Mouse (Mus musculus): ENCODE measurements around the gene Hmgn2. TPM values are rescaled to one million over a fixed set of nuclear protein-coding genes. Genes with fewer than 3 reads are reported as not detected.
A peak's percentile ranks its signal among the peaks of the same experiment; 100 is the strongest.

Gene Hmgn2
- 3,014 and 3,091 TPM in 2 replicates for polyA plus RNA-seq (2016; fragmentation: Nextera tagmentation; extraction: Ambion mirVana)

DNA sequence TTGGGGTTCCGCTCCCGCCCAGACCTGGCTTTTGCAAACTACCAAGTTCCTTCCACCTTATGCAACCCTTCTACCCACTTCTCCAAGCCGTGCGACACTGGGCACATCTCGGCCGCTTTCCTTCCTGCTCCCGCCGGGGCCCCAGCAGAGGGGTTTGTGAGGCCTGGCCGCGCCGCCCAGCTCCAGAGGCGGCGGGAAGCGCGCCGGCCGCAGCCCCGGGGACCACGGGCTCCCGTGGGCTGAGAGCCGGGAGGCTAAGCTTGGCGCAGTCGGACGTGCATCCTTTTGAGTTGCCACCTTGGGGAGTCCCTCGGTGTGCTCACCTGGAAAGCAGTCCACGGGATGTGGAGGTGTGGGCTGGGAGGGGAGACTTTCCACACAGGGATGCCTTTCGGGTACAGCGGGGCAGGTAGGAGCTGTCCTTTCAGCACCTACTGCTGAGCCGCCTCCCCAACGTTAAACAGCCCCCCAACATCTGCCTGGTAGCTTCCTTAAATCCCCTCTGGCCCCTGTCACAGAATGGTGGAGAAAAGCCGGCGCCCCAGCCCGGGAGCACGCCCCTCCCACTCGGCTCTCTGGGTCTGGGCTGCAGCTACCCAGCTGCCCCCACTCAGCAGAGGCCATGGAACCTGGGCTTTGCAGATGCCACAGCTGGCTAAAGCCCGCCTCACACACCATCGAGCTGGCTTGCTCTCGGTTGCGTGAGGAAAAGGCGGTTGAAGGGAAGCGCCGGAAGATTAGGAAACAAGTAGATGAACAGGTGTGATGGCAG is at the start of gene Hmgn2:
TSS of gene Hmgn2 (minus strand) at position 501 of the 772 bp plus-strand sequence.
- H3K27ac ChIP-seq: peak within 1 kb of the TSS; percentile 100
- WGBS: under 1% methylated on average over 42 of the region's 42 CpGs
- H3K4me3 ChIP-seq: peak within 1 kb of the TSS; percentile 85
- H3K27me3 ChIP-seq (ENCODE audit: insufficient read depth, poor library complexity, severe bottlenecking): no peaks in the 10 kb centered on the region
- H3K36me3 ChIP-seq: peaks cover 62% of the 10 kb centered on the region
- peaks cover 59% of the 10 kb centered on the region for H3K4me1 ChIP-seq (replicated peaks)
- DNase-seq (ENCODE audit: low spot score): peak; percentile 70
- no peaks in the 10 kb centered on the region for H3K9me3 ChIP-seq

DNA sequence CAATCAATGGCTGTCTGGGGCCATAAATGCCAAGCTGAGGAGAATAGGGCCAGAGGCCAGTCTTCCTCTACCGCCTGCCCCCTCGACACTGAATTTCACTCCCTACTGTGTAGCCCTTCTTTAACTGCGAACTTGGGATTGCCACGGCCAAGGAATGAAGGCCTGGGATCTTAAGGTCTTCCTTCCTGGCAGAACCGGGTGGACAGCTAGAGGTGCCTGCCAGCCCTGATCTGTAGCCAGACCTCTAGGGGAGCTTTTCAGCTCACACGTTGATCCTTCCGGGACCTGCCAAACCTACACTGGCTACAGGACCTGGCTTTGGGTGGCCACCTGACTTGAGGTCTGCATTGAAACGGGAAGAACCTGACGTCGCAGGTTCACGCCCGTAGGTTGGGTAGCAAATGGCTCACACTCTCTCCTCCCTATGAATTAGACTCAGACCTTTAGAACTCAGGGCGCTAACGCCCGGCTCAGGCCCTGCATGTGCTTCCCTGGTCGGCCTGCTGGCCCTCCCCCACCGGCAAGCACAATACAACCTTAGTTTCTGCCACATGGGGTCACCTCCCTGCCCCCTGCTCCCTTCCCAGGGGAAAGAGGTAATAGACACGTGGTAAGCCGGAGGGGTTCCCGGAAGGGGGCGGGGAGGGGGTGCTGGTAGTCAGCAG is 48.9 kb upstream of the Hmgn2 start:
- H3K4me1 ChIP-seq (replicated peaks): peaks cover 81% of the 10 kb centered on the region

DNA sequence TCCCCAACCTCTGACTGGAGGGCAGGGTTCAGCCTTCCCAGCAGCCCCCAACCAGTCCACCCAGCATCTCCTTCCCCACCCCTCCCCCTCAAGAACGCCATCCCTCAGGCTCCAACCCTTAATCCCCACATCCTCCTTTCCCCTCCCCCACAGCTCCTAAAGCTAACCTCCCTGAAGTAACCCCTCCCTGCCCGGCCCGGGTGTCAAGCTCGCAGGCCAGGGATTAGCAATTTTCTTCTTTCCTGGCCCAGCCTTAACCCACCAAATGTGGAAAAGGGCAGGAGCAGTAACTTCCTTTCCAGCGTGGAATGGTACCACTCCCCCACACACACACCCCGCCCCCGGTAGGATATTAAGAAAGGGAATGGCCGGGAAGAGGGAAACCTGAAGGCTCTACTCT is 48.3 kb upstream of the Hmgn2 start:
- no peaks in the 10 kb centered on the region for H3K27me3 ChIP-seq (ENCODE audit: insufficient read depth, poor library complexity, severe bottlenecking)
- WGBS: under 1% methylated on average over 8 of the region's 8 CpGs
- H3K36me3 ChIP-seq: peaks cover 12% of the 10 kb centered on the region; the same call in 1 of the 2 replicates
- DNase-seq (ENCODE audit: low spot score): peak; percentile 68
- peak overlapping the region; percentile 87 for H3K4me3 ChIP-seq
- no peaks in the 10 kb centered on the region for H3K9me3 ChIP-seq
- H3K4me1 ChIP-seq (replicated peaks): peaks cover 87% of the 10 kb centered on the region
- H3K27ac ChIP-seq: peak overlapping the region; percentile 94

More for the DNA sequence above, 48.9 kb upstream of the Hmgn2 start:
- Histone ChIP-seq H3K27ac (peak overlapping the region; percentile 94), H3K36me3 (peaks cover 12% of the 10 kb centered on the region; the same call in 1 of the 2 replicates), H3K9me3 (no peaks in the 10 kb centered on the region), H3K4me3 (peak overlapping the region; percentile 87), H3K27me3 (ENCODE audit: insufficient read depth, poor library complexity, severe bottlenecking) (no peaks in the 10 kb centered on the region)
- DNase-seq (ENCODE audit: low spot score): peak; percentile 69
- under 1% methylated on average over 21 of the region's 21 CpGs for WGBS

DNA sequence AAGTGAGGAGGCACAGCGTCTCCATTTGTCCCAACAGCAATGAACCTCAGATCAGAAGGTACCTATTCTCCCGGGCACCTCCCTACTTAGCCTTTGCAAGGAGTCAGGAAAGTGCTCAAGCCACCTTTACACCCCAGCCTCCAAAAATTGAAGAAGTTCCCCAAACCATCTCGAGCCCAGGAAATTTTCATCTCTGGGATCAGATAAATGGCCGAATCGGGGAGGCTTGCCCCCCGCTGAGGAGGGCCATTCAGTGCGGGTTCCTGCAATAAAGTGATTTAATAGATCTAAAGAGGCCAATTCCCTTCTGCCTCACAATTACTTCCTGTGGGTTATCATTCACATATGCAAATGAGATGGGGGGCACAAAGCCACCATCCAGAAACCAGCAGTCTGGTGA is 47.8 kb upstream of the Hmgn2 start:
- WGBS: 2% methylated on average over 7 of the region's 7 CpGs
- Histone ChIP-seq H3K9me3 (no peaks in the 10 kb centered on the region), H3K36me3 (peaks cover 12% of the 10 kb centered on the region; the same call in 1 of the 2 replicates), H3K4me3 (peak overlapping the region; percentile 87), H3K4me1 (replicated peaks) (peaks cover 92% of the 10 kb centered on the region), H3K27ac (peak overlapping the region; percentile 94), H3K27me3 (ENCODE audit: insufficient read depth, poor library complexity, severe bottlenecking) (no peaks in the 10 kb centered on the region)
- no peak for DNase-seq (ENCODE audit: low spot score)

DNA sequence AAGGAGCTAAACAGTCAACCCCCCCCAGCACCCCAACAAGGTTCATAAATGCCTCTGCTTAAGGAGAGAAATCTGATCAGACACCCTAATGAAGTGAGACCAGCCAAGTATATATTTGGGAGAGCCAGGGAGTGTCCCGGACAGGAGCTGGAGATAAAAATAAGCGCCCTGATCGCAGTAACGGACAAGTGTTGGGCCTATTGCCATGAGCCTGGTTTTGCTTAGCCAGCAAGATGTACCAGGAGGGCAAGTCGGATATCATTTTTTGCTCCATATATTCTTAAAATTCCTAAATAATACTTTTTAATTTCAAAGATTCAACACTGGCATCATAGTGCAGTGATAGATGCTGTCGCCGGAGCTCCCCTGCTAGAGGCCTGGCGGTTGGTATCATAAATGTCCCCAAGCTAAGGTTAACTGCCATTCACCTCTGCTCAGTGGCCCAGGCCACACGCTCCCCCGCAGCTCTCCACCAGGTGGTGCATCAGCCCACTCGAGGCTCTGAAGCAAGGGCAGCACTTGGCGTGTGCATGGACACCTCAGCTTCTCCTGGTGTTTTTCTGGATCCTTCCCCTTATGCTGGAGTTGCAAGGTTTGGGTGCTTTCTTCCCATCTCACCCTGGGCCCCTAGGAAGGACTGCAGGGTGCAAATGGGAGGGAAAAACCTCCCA is 44.5 kb upstream of the Hmgn2 start:
- H3K27me3 ChIP-seq (ENCODE audit: insufficient read depth, poor library complexity, severe bottlenecking): no peaks in the 10 kb centered on the region
- DNase-seq (ENCODE audit: low spot score): peak; percentile 53
- peak overlapping the region; percentile 18; the same call in 1 of the 2 replicates for H3K4me3 ChIP-seq
- 51% methylated on average over 12 of the region's 12 CpGs for WGBS
- no peaks in the 10 kb centered on the region for H3K9me3 ChIP-seq
- H3K27ac ChIP-seq: peak overlapping the region; percentile 87
- H3K4me1 ChIP-seq (replicated peaks): peaks cover 82% of the 10 kb centered on the region
- peaks cover 30% of the 10 kb centered on the region for H3K36me3 ChIP-seq

DNA sequence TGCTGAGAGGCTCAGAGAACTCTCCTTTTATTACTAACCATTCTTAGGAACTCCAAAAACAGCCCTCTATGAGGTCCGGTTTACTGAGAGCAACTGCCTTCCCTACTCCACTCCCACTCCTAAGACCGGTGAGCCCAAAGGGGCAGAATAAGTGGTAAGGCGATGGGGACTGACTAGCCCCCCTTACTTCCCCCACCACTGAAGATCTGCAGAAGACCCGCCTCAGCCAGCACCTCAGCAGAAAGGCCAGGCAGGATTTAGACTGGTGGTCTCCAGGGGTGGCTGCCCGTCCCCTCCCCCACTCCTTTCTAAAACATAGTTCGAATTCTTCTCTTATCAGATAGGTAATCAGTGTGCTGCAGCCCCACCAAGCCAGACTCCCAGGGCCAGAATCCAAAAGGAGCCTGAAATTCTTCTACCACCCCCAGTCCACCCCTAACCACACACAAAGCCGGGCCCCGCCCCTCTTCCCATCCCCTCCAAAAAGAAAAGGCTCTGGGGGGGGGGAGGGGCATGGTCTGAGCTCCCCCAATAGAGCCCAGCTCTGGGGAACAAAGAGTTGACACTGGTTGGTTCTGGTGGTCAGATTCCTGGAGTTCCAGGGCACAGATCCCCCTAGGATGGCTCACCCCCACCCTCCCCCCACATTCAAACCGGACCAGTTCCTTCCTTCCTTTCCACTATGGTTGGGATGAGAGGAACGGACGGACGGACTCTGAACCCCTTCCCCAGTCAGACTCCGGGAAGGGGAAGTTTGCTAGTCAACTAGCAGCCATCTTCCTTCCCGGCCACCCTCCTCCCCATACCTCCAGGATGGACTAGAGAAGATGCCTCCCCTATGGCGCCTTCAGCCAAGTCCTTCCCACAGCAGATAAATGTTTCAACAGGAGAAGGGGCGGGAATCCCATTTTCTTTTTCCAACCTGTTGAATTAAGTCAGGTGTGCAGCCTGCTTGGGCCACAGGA is 43.3 kb upstream of the Hmgn2 start:
- 6% methylated on average over 16 of the region's 16 CpGs for WGBS

DNA sequence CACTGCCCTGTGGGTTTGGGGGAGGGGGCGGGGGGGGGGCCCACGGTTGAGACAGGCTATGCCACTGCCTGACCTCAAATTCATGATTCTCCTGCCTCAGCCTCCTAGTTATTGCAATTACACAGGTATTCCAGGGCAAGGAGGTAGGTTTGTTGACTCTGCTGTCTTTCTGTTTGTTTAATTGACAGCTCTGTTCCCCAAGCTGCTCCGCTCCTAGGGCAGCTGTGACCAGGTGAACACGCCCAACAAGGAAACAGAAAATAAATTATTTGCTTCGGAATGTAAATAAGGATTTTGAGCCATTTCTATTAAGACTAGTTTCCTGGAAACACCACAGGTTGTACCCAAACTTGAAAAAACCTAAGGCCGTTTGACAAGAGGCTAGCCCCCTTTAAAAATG is 41.3 kb upstream of the Hmgn2 start:
- Histone ChIP-seq H3K36me3 (peaks cover 54% of the 10 kb centered on the region), H3K27me3 (ENCODE audit: insufficient read depth, poor library complexity, severe bottlenecking) (no peaks in the 10 kb centered on the region), H3K9me3 (no peaks in the 10 kb centered on the region), H3K4me1 (replicated peaks) (peaks cover 53% of the 10 kb centered on the region), H3K4me3 (no peak overlapping the region), H3K27ac (0 out of 2 replicates have a peak overlapping the region, but pooled peaks have one; percentile 87)
- WGBS: 78% methylated on average over 6 of the region's 6 CpGs
- no peak for DNase-seq (ENCODE audit: low spot score)

More for the DNA sequence above, 43.3 kb upstream of the Hmgn2 start:
- H3K27me3 ChIP-seq (ENCODE audit: insufficient read depth, poor library complexity, severe bottlenecking): no peaks in the 10 kb centered on the region
- peak overlapping the region; percentile 87 for H3K27ac ChIP-seq
- peak; percentile 74 for DNase-seq (ENCODE audit: low spot score)
- no peaks in the 10 kb centered on the region for H3K9me3 ChIP-seq
- peak overlapping the region; percentile 41 for H3K4me3 ChIP-seq
- peaks cover 69% of the 10 kb centered on the region for H3K4me1 ChIP-seq (replicated peaks)
- peaks cover 43% of the 10 kb centered on the region for H3K36me3 ChIP-seq

DNA sequence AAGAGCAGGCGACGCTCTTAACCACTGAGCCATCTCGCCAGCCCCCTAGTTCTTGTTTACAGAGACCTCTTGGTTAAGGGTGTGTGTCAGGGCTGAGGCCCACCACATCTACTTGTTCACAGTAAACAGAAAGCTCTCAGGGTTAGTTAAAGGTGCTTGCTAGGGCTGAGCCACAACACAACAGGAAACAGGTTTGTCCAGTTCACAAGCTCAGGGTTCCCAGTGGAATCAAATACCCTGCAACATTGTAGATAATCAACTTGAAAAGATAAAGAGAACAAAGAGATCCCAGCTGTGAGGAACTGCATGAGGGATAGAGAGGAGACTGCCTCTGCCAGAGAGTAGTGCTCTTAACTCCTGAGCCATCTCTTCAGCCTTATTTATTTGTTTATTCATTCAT is 38.4 kb upstream of the Hmgn2 start:
- no peak for DNase-seq (ENCODE audit: low spot score)
- Histone ChIP-seq H3K9me3 (no peaks in the 10 kb centered on the region), H3K36me3 (peaks cover 67% of the 10 kb centered on the region), H3K27me3 (ENCODE audit: insufficient read depth, poor library complexity, severe bottlenecking) (no peaks in the 10 kb centered on the region), H3K27ac (no peak overlapping the region), H3K4me1 (replicated peaks) (peaks cover 43% of the 10 kb centered on the region), H3K4me3 (no peak overlapping the region)
- WGBS: 93% methylated on average over 3 of the region's 3 CpGs

DNA sequence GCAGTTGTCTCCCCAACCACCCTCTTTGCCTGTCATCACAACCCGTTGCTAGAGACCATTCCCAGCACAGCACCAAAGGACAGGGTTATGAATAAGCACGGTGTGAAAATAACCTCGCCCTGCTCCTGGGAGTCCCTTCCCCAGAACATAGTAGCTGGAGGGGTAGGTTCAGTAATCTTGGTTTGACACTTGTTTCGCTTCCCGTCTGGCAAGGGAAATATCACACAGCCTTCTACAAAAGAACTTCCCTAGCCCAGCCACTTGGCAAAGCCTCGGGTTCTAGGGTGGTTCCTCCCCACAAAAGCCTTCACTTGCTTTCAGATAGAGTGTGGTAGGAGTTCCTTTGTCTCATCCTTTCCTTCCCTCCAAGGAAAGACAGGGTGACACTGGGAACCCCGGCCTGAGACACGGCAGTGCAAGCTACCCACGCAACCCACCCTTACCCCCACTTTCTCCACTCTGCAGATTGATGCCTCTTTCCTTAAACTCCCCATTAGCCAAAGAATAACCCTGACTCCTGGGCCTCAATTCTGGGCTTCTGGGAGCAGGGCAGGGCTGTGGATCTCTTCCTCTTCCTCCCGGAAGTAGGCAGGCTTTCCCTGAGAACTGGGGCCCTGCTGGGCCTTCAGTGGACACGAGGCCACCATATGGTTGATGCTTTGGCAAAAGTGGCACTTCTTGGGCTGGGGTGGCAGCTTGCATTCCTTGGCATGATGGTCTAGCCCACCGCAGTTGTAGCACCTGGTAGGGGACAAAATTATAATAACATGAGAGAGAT is 37.3 kb upstream of the Hmgn2 start:
- 84% methylated on average over 12 of the region's 12 CpGs for WGBS
- Histone ChIP-seq H3K27me3 (ENCODE audit: insufficient read depth, poor library complexity, severe bottlenecking) (no peaks in the 10 kb centered on the region), H3K36me3 (peaks cover 67% of the 10 kb centered on the region), H3K27ac (no peak overlapping the region), H3K4me3 (no peak overlapping the region), H3K4me1 (replicated peaks) (peaks cover 37% of the 10 kb centered on the region), H3K9me3 (no peaks in the 10 kb centered on the region)
- DNase-seq (ENCODE audit: low spot score): no peak

DNA sequence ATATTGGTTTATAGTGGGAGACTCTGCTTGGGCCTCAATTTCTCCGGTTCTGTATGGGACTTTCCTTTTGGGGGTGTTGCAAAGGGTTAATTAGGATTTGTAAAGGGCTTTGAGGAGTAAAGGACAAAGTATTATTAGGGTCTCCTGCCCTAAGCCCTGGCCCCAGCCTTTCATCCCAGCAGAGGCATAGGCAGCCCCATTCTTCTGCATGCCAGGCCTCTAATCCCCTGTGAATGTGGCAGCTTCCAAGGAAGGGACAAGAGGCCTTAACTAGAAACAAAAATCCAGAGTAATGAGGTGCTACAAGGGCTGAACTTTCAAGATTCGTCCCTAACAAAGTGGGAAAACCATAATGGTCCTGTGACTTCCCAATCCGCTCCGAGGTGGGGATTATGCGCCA is 34.5 kb upstream of the Hmgn2 start:
- H3K4me1 ChIP-seq (replicated peaks): peaks cover 35% of the 10 kb centered on the region
- peaks cover 48% of the 10 kb centered on the region for H3K36me3 ChIP-seq
- WGBS: 53% methylated on average over 5 of the region's 5 CpGs
- H3K9me3 ChIP-seq: no peaks in the 10 kb centered on the region
- H3K4me3 ChIP-seq: no peak overlapping the region
- no peak overlapping the region for H3K27ac ChIP-seq
- DNase-seq (ENCODE audit: low spot score): no peak
- H3K27me3 ChIP-seq (ENCODE audit: insufficient read depth, poor library complexity, severe bottlenecking): no peaks in the 10 kb centered on the region

DNA sequence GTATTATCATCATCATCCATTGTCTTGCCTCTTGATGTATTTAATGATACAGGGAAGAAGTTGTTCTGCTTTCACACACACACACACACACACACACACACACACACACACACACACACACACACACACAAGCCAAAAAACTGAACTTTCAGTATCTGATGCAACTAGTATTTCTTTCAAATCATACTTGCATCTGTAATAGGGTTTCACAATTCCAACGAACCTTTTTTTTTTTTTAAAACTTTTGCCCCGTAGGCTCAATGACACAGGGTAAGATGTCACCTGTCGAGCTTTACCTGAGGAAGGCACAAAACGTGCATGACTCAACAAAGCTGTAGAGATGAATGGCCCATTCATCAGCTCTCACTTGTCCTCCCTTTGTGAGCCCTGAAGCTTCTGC is 33.8 kb upstream of the Hmgn2 start:
- Histone ChIP-seq H3K27me3 (ENCODE audit: insufficient read depth, poor library complexity, severe bottlenecking) (no peaks in the 10 kb centered on the region), H3K4me3 (no peak overlapping the region), H3K9me3 (no peaks in the 10 kb centered on the region), H3K36me3 (peaks cover 44% of the 10 kb centered on the region), H3K4me1 (replicated peaks) (peaks cover 35% of the 10 kb centered on the region), H3K27ac (no peak overlapping the region)
- WGBS: 57% methylated on average over 4 of the region's 4 CpGs
- no peak for DNase-seq (ENCODE audit: low spot score)

Data from hindbrain, embryonic 10.5 days (tissue).